Mouse (Mus musculus) thymus, adult 2 months (tissue): ENCODE measurements at regions not wholly inside any gene's neighbourhood (a gene's known extent, or its start where the extent isn't known, plus 50 kb on each side); places are given as distances from the start of the nearest gene placed in this dataset.

ENCODE experiments used
- CTCF ChIP-seq: fragments of 200-500 bp; IDR thresholded peaks from 2 replicates; pipeline ENCODE4 v1.5.1; 2012; ENCODE audit warnings: mild to moderate bottlenecking, control low read depth, low read length, moderate library complexity, borderline replicate concordance; ENCODE audit not compliant: control insufficient read depth, poor library complexity, insufficient read depth; ENCODE audit errors: extremely low read depth
- POLR2A ChIP-seq: fragments of 200-500 bp; IDR thresholded peaks from 2 replicates; pipeline ENCODE4 v1.6.1; 2012; ENCODE audit warnings: mild to moderate bottlenecking, low read length, control low read depth, moderate library complexity; ENCODE audit not compliant: control insufficient read depth, poor library complexity, insufficient read depth; ENCODE audit errors: extremely low read depth

- TF ChIP-seq CTCF, result no peak
- no peak for TF ChIP-seq POLR2A
Observed at GRCm38 (mm10) chr9:61615556-61615955, 243.4 kb downstream of the Tle3 start.
